ENCODE assay signal across 8 mouse cellular contexts in the genomic region with DNA sequence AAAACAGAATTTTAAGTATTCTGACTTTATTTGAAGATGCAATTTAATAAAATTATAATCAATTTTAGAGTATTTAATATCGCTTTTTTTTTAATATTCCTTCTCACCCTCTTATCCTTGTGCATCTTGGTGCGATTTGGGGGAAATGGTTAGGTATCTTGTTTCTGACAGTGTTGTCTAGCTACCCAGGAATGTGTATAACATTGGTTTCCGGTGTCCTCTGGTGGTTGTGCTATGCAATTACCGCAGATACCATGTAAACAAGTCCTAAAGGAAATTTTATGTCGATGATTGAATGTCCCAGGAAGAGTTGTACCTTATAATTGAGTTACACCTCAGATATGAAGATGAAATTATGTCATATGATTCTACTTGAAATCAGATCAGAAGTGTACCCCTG.
DNase-seq lines count a peak whose midpoint lies in the region; ATAC-seq and TF ChIP-seq lines count a peak whose summit lies in the region.

No protein-coding gene starts in this region.

- no peaks in the 10 kb centered on the region for H3K9me3 ChIP-seq in kidney, postnatal 0 days (replicated peaks; ENCODE audit: low read length)
- no peaks in the 10 kb centered on the region for H3K9me3 ChIP-seq in hindbrain, embryonic 15.5 days

- H3K4me2 ChIP-seq in kidney, postnatal 0 days (ENCODE audit: low read length): no peak overlapping the region
- H3K4me2 ChIP-seq in hindbrain, embryonic 15.5 days: no peak overlapping the region

- no peak for TF ChIP-seq POLR2A in cerebellum, adult 2 months (IDR thresholded peaks at IDR 0.05; ENCODE audit: borderline replicate concordance, insufficient read depth, low read length)

- 42% methylated on average over 5 of the region's 5 CpGs for WGBS in kidney, postnatal 0 days
- 25% methylated on average over 5 of the region's 5 CpGs for WGBS in cerebellum, adult 2 months
- 39% methylated on average over 5 of the region's 5 CpGs for WGBS in hindbrain, embryonic 15.5 days

- H3K4me3 ChIP-seq in kidney, postnatal 0 days (replicated peaks; ENCODE audit: low read depth, low read length): no peak overlapping the region
- no peak overlapping the region for H3K4me3 ChIP-seq in cerebellum, adult 2 months (replicated peaks; ENCODE audit: insufficient read depth, low read depth, low read length)
- H3K4me3 ChIP-seq in hindbrain, embryonic 15.5 days: no peak overlapping the region

- no peak overlapping the region for H3K27ac ChIP-seq in kidney, postnatal 0 days
- H3K27ac ChIP-seq in cerebellum, adult 2 months (ENCODE audit: insufficient read depth, low read length): no peak overlapping the region
- H3K27ac ChIP-seq in hindbrain, embryonic 15.5 days (replicated peaks): no peak overlapping the region

- H3K9ac ChIP-seq in kidney, postnatal 0 days (ENCODE audit: low read depth, low read length): no peak overlapping the region
- H3K9ac ChIP-seq in hindbrain, embryonic 15.5 days: no peak overlapping the region

- H3K36me3 ChIP-seq in kidney, postnatal 0 days (ENCODE audit: insufficient read depth, low read length): no peaks in the 10 kb centered on the region
- H3K36me3 ChIP-seq in hindbrain, embryonic 15.5 days: peaks cover 4% of the 10 kb centered on the region; the same call in 1 of the 2 replicates

- H3K4me1 ChIP-seq in kidney, postnatal 0 days (replicated peaks; ENCODE audit: insufficient read depth, low read length): no peaks in the 10 kb centered on the region
- H3K4me1 ChIP-seq in cerebellum, adult 2 months (ENCODE audit: control insufficient read depth, insufficient read depth, low read length): peaks cover 3% of the 10 kb centered on the region; the same call in 1 of the 2 replicates
- no peaks in the 10 kb centered on the region for H3K4me1 ChIP-seq in hindbrain, embryonic 15.5 days (replicated peaks)

- TF ChIP-seq CTCF in kidney, postnatal 0 days (IDR thresholded peaks at IDR 0.05; ENCODE audit: low read depth): peak; percentile 65
- TF ChIP-seq CTCF in cerebellum, adult 2 months (IDR thresholded peaks at IDR 0.05; ENCODE audit: borderline replicate concordance, insufficient read depth, low read depth, low read length): peak; percentile 59; the same call in 1 of the 2 replicates

- no peak for ATAC-seq in kidney, postnatal 0 days (replicated peaks; ENCODE audit: low FRiP score, low read depth)
- peak; percentile 71; the same call in 1 of the 2 replicates for ATAC-seq in hindbrain, embryonic 15.5 days (ENCODE audit: low FRiP score, low read depth)
- ATAC-seq in inflammation-experienced regulatory T-cells, adult 6 months: no peak

- peak; percentile 55 for DNase-seq in kidney, postnatal 0 days (ENCODE audit: low spot score)
- DNase-seq in kidney, adult 11 months: no peak
- DNase-seq in ES-CJ7 (ENCODE audit: low read depth, low spot score): peak; percentile 57
- peak; percentile 56 to 76 for DNase-seq in cerebellum, adult 2 months
- DNase-seq in telencephalon, adult 2 months (ENCODE audit: low read depth, low spot score): peak; percentile 57
- DNase-seq in c-Kit-positive CD71-positive TER-119-positive erythroid progenitor cells, embryonic 14.5 days (ENCODE audit: low spot score): no peak

- no peaks in the 10 kb centered on the region for H3K27me3 ChIP-seq in kidney, postnatal 0 days (ENCODE audit: insufficient read depth, low read length)
- no peaks in the 10 kb centered on the region for H3K27me3 ChIP-seq in cerebellum, adult 2 months (ENCODE audit: control insufficient read depth, insufficient read depth, low read length)
- H3K27me3 ChIP-seq in hindbrain, embryonic 15.5 days: no peaks in the 10 kb centered on the region

Comparison
In these comparisons a context has a peak if more than half of its experiments do, and no peak if none do; other contexts are left out.
1. DNase-seq: peak in kidney, postnatal 0 days (single experiment), ES-CJ7 (single experiment), cerebellum, adult 2 months (2 of 2) and telencephalon, adult 2 months (single experiment); none in kidney, adult 11 months (single experiment) and c-Kit-positive CD71-positive TER-119-positive erythroid progenitor cells, embryonic 14.5 days (single experiment).